Mouse (Mus musculus) liver, embryonic 14.5 days (tissue): ENCODE data around the gene Ccdc78.

ENCODE experiments used
- CTCF ChIP-seq: IDR thresholded peaks from 2 replicates; pipeline ENCODE4 v1.5.1; 2016; ENCODE audit warnings: antibody characterized with exemption, low read depth, control low read depth
- EP300 ChIP-seq: IDR thresholded peaks from 2 replicates; pipeline ENCODE4 v1.6.1; 2016; ENCODE audit warnings: antibody characterized with exemption, low read depth

DNA sequence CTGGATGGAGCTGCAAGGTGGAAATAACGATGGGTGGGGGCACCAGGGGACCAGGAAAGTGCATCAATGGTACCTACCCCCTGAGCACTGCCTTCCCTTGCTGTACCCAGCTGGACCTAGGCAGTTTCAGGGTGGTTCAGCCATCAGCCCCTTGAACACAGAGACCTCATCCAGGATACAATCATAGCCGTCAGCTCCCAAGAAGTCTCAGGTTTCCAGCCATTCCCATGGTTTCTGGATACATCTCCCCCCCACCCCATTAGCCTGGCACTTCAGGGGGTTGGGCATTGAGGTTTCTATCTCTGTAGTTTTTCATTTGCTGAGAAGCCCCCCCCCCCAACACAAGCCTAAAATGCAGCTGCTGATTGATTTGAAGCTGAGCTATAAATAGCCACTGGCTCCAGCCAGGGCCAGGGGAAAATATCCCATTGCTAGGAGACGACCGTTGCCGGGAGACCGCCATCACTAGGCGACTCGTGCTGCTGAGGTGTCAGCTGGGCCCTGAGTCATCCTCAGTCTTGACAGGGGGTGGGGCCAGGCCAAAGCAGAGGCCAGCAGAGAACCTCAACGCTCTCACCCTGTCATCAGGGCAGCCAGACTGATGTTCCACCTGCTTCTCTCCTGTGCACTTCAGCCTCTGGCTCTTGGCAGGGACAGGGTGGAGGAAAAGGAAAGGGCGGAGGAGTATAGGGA is 16.6 kb downstream of the Ccdc78 start:
- no peak for TF ChIP-seq CTCF
- no peak for TF ChIP-seq EP300
